Mouse (Mus musculus): ENCODE measurements around the gene Hoxb8. TPM values are rescaled to one million over a fixed set of nuclear protein-coding genes. Genes with fewer than 3 reads are reported as not detected.

The Hoxb8 gene
- polyA plus RNA-seq, 1 experiment from 2014 or later, result not detected

- no peak for ATAC-seq
- Histone ChIP-seq H3K4me2 (peak overlapping the region; percentile 52), H3K4me1 (peaks cover 14% of the 10 kb centered on the region; the same call in 1 of the 2 replicates), H3K36me3 (no peaks in the 10 kb centered on the region), H3K27me3 (replicated peaks) (peaks cover 100% of the 10 kb centered on the region), H3K9ac (no peak overlapping the region), H3K4me3 (peak overlapping the region; percentile 25), H3K9me3 (replicated peaks) (no peaks in the 10 kb centered on the region), H3K27ac (no peak overlapping the region)
- 2% methylated on average over 65 of the region's 66 CpGs for WGBS (ENCODE audit: insufficient replicate concordance)
These were observed 17.4 kb downstream of the Hoxb8 start for GRCm38 (mm10) chr11:96298895-96299667.

DNA sequence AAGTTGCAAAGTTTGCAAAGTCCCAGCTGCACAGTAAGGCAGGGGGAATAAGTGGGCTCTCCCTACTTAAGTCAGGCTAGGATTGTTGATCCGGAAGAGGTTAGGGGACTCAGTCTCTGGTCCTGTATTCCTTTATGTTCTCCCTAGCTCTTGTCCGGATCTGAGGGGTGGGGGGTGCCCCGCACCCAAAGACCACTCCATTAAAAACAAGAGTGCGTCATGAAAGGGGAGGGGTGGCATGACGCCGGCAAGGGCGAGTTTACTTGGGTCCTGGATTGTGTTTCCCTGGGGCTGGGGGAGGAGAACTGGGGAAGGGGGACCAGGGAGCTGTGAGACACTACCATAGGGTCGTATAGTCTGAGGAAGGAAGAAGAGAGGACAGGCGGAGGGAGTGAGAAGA, 18.1 kb downstream of the Hoxb8 start:
- H3K27ac ChIP-seq, result no peak overlapping the region
- ATAC-seq, result no peak
- H3K9ac ChIP-seq, result no peak overlapping the region
- H3K4me1 ChIP-seq, result 0 out of 2 replicates have a peak, but pooled peaks cover 10% of the 10 kb centered on the region
- no peaks in the 10 kb centered on the region for H3K36me3 ChIP-seq
- H3K27me3 ChIP-seq (replicated peaks), result peaks cover 100% of the 10 kb centered on the region
- WGBS (ENCODE audit: insufficient replicate concordance), result 1% methylated on average over 9 of the region's 9 CpGs
- no peak overlapping the region for H3K4me3 ChIP-seq
- no peaks in the 10 kb centered on the region for H3K9me3 ChIP-seq (replicated peaks)
- peak overlapping the region; percentile 52; the same call in 1 of the 2 replicates for H3K4me2 ChIP-seq

DNA sequence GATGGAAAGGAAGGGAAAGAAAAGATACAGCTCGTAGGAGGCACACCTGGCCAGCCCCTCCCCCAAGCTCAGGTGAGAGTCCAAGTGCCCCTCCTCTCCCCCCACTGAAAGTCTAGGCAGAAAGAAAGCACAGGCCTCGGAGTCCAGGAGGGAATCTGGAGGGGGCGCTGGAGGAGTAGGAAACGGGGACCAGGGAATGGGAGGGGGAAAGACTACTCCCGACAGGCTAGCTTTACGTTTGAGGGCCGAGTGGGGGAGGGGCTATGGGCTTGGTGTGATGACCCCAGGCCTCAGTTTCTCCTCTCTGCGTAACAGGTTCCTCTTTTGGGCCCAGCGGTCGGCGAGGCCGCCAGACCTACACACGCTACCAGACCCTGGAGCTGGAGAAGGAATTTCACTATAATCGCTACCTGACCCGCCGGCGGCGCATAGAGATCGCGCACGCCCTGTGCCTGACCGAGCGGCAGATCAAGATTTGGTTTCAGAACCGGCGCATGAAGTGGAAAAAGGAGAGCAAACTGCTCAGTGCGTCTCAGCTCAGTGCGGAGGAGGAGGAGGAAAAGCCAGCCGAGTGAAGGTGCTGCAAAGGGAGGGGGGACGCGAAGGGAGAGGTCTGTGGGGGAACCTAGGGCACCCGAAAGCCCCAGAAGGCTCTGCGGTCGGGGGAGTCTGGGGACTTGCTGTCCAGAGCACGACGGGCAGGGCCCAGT, 18.8 kb downstream of the Hoxb8 start:
- H3K4me2 ChIP-seq, result peak overlapping the region; percentile 26
- H3K9ac ChIP-seq, result no peak overlapping the region

GRCm38 (mm10) chr11:96301064-96301431, 19.3 kb downstream of the Hoxb8 start:
- Histone ChIP-seq H3K36me3 (no peaks in the 10 kb centered on the region), H3K4me2 (no peak overlapping the region), H3K27me3 (replicated peaks) (peaks cover 100% of the 10 kb centered on the region), H3K27ac (no peak overlapping the region), H3K9ac (no peak overlapping the region), H3K4me1 (0 out of 2 replicates have a peak, but pooled peaks cover 7% of the 10 kb centered on the region), H3K9me3 (replicated peaks) (no peaks in the 10 kb centered on the region), H3K4me3 (no peak overlapping the region)
- no peak for ATAC-seq
- WGBS (ENCODE audit: insufficient replicate concordance), result 20% methylated on average over 10 of the region's 10 CpGs

More for the DNA sequence above, 18.8 kb downstream of the Hoxb8 start:
- H3K27ac ChIP-seq, result no peak overlapping the region
- H3K4me3 ChIP-seq, result no peak overlapping the region
- H3K27me3 ChIP-seq (replicated peaks), result peaks cover 100% of the 10 kb centered on the region
- ATAC-seq, result no peak
- 2% methylated on average over 35 of the region's 35 CpGs for WGBS (ENCODE audit: insufficient replicate concordance)
- H3K36me3 ChIP-seq, result no peaks in the 10 kb centered on the region
- no peaks in the 10 kb centered on the region for H3K9me3 ChIP-seq (replicated peaks)
- H3K4me1 ChIP-seq, result 0 out of 2 replicates have a peak, but pooled peaks cover 7% of the 10 kb centered on the region

GRCm38 (mm10) chr11:96301837-96302236, 20.1 kb downstream of the Hoxb8 start:
- no peak for ATAC-seq
- H3K9me3 ChIP-seq (replicated peaks), result no peaks in the 10 kb centered on the region
- H3K27ac ChIP-seq, result no peak overlapping the region
- no peaks in the 10 kb centered on the region for H3K36me3 ChIP-seq
- no peak overlapping the region for H3K4me2 ChIP-seq
- 0 out of 2 replicates have a peak, but pooled peaks cover 7% of the 10 kb centered on the region for H3K4me1 ChIP-seq
- H3K4me3 ChIP-seq, result no peak overlapping the region
- no peak overlapping the region for H3K9ac ChIP-seq
- WGBS (ENCODE audit: insufficient replicate concordance), result 17% methylated on average over 15 of the region's 15 CpGs
- peaks cover 100% of the 10 kb centered on the region for H3K27me3 ChIP-seq (replicated peaks)

- no peaks in the 10 kb centered on the region for H3K9me3 ChIP-seq (replicated peaks)
- H3K27ac ChIP-seq, result no peak overlapping the region
- H3K36me3 ChIP-seq, result no peaks in the 10 kb centered on the region
- no peak overlapping the region for H3K4me3 ChIP-seq
- no peak for ATAC-seq
- H3K9ac ChIP-seq, result no peak overlapping the region
- 0 out of 2 replicates have a peak, but pooled peaks cover 7% of the 10 kb centered on the region for H3K4me1 ChIP-seq
- peaks cover 100% of the 10 kb centered on the region for H3K27me3 ChIP-seq (replicated peaks)
- H3K4me2 ChIP-seq, result no peak overlapping the region
- WGBS (ENCODE audit: insufficient replicate concordance), result 29% methylated on average over 23 of the region's 23 CpGs
These were observed 20.9 kb downstream of the Hoxb8 start for GRCm38 (mm10) chr11:96302381-96303150.

DNA sequence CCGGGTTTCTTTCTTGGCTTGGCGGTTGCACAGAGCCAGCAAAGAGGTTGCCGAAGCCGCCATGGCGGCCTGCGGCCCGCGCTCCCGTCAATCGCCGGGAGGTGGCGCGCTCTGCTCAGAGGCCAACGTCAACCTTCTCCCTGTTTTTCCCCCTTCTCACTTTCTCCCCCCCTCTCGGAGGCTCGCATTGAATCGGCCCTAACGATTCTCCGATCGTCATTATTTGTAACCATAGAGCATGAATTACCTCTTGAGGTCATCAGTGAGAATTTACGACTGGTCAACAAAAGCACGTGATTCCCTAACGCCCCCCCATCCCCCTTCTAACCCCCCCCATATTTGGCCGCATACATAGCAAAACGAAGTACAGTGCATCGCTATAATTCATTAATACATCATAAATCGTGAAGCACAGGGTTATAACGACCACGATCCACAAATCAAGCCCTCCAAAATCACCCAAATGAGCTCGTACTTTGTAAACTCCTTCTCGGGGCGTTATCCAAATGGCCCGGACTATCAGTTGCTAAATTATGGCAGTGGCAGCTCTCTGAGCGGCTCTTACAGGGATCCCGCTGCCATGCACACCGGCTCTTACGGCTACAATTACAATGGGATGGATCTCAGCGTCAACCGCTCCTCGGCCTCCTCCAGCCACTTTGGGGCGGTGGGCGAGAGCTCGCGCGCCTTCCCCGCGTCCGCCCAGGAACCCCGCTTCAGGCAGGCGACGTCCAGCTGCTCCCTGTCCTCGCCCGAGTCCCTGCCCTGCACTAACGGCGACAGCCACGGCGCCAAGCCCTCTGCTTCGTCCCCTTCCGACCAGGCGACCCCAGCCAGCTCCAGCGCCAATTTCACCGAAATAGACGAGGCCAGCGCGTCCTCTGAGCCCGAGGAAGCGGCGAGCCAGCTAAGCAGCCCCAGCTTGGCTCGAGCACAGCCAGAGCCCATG, 21.7 kb downstream of the Hoxb8 start, which contains the start of gene Hoxb5:
Gene Hoxb5, plus strand, starts transcription at position 186 of the 949 bp plus-strand sequence.
- Histone ChIP-seq H3K27ac (0 out of 2 replicates have a peak within 1 kb of the TSS, but pooled peaks have one; percentile 25), H3K9ac (peak within 1 kb of the TSS; percentile 52; the same call in 1 of the 2 replicates), H3K36me3 (no peaks in the 10 kb centered on the region), H3K4me2 (peak within 1 kb of the TSS; percentile 58), H3K4me1 (0 out of 2 replicates have a peak, but pooled peaks cover 7% of the 10 kb centered on the region), H3K27me3 (replicated peaks) (peaks cover 100% of the 10 kb centered on the region), H3K4me3 (peak within 1 kb of the TSS; percentile 34), H3K9me3 (replicated peaks) (no peaks in the 10 kb centered on the region)
- under 1% methylated on average over 69 of the region's 69 CpGs for WGBS (ENCODE audit: insufficient replicate concordance)
- ATAC-seq, result no peak

- H3K27ac ChIP-seq, result no peak overlapping the region
- H3K4me1 ChIP-seq, result 0 out of 2 replicates have a peak, but pooled peaks cover 7% of the 10 kb centered on the region
- no peaks in the 10 kb centered on the region for H3K9me3 ChIP-seq (replicated peaks)
- ATAC-seq, result no peak
- H3K4me3 ChIP-seq, result peak overlapping the region; percentile 27
- H3K27me3 ChIP-seq (replicated peaks), result peaks cover 100% of the 10 kb centered on the region
- H3K4me2 ChIP-seq, result peak overlapping the region; percentile 58
- no peaks in the 10 kb centered on the region for H3K36me3 ChIP-seq
- no peak overlapping the region for H3K9ac ChIP-seq
- 4% methylated on average over 38 of the region's 38 CpGs for WGBS (ENCODE audit: insufficient replicate concordance)
These were observed 22.9 kb downstream of the Hoxb8 start for GRCm38 (mm10) chr11:96304381-96305195.

- Histone ChIP-seq H3K4me3 (no peak overlapping the region), H3K4me2 (no peak overlapping the region)
These were observed 23.9 kb downstream of the Hoxb8 start for GRCm38 (mm10) chr11:96305505-96306182.

More at GRCm38 (mm10) chr11:96305505-96306182, 23.9 kb downstream of the Hoxb8 start:
- no peaks in the 10 kb centered on the region for H3K36me3 ChIP-seq
- no peak overlapping the region for H3K27ac ChIP-seq
- H3K27me3 ChIP-seq (replicated peaks), result peaks cover 100% of the 10 kb centered on the region
- H3K9ac ChIP-seq, result no peak overlapping the region
- 0 out of 2 replicates have a peak, but pooled peaks cover 3% of the 10 kb centered on the region for H3K4me1 ChIP-seq
- ATAC-seq, result no peak
- H3K9me3 ChIP-seq (replicated peaks), result no peaks in the 10 kb centered on the region
- WGBS (ENCODE audit: insufficient replicate concordance), result 54% methylated on average over 6 of the region's 6 CpGs

Measured in liver, embryonic 12.5 days (tissue).